Mouse (Mus musculus) neural tube, embryonic 13.5 days (tissue): ENCODE results near the gene Ovol1. TPM values are rescaled to one million over a fixed set of nuclear protein-coding genes. Genes with fewer than 3 reads are reported as not detected.

Source experiments
- ATAC-seq: fragments of 200-750 bp; cut with Nextera tagmentation; 2 replicates; pipeline ENCODE4 v1.8.0; 2017; ENCODE audit warnings: low read depth, mild to moderate bottlenecking, moderate TSS enrichment, moderate library complexity
- H3K27ac ChIP-seq: fragments of 300-500 bp; sonication (generic); replicated peaks from 2 replicates; pipeline ENCODE4 v1.5.1; 2015; ENCODE audit warnings: moderate library complexity, mild to moderate bottlenecking, inconsistent platforms
- H3K27me3 ChIP-seq: fragments of 300-500 bp; sonication (generic); 2 replicates; pipeline ENCODE4 v1.6.1; 2015; ENCODE audit warnings: mild to moderate bottlenecking, inconsistent platforms
- H3K36me3 ChIP-seq: fragments of 300-500 bp; sonication (generic); 2 replicates; pipeline ENCODE4 v1.6.1; 2015; ENCODE audit warnings: mild to moderate bottlenecking, inconsistent platforms
- H3K4me1 ChIP-seq: fragments of 300-500 bp; sonication (generic); replicated peaks from 2 replicates; pipeline ENCODE4 v1.6.1; 2015; ENCODE audit warnings: inconsistent platforms
- H3K4me2 ChIP-seq: fragments of 300-500 bp; sonication (generic); 2 replicates; pipeline ENCODE4 v1.6.1; 2015; ENCODE audit warnings: inconsistent platforms, mild to moderate bottlenecking, moderate library complexity
- H3K4me3 ChIP-seq: fragments of 300-500 bp; sonication (generic); 2 replicates; pipeline ENCODE4 v1.5.1; 2015; ENCODE audit warnings: mild to moderate bottlenecking, inconsistent platforms
- H3K9ac ChIP-seq: fragments of 300-500 bp; sonication (generic); 2 replicates; pipeline ENCODE4 v1.6.1; 2015; ENCODE audit warnings: moderate library complexity, mild to moderate bottlenecking, inconsistent platforms
- H3K9me3 ChIP-seq: fragments of 300-500 bp; sonication (generic); 2 replicates; pipeline ENCODE4 v1.6.1; 2016; ENCODE audit warnings: inconsistent platforms
- WGBS: fragments of 180-500 bp; shearing (Covaris S2); methylation state at CpG from one replicate; pipeline ENCODE4 v1.1.7; 2015; 5-methylcytosine and 5-hydroxymethylcytosine counted together
- polyA plus RNA-seq: library from polyadenylated mRNA; unstranded; fragments of >200 nt; fragmentation: Nextera tagmentation; extraction: Ambion mirVana; gene quantifications from 2 replicates; pipeline ENCODE4 v1.2.1, GENCODE M21; 2015

Gene Ovol1
- polyA plus RNA-seq, 1 experiment from 2014 or later: not detected

DNA sequence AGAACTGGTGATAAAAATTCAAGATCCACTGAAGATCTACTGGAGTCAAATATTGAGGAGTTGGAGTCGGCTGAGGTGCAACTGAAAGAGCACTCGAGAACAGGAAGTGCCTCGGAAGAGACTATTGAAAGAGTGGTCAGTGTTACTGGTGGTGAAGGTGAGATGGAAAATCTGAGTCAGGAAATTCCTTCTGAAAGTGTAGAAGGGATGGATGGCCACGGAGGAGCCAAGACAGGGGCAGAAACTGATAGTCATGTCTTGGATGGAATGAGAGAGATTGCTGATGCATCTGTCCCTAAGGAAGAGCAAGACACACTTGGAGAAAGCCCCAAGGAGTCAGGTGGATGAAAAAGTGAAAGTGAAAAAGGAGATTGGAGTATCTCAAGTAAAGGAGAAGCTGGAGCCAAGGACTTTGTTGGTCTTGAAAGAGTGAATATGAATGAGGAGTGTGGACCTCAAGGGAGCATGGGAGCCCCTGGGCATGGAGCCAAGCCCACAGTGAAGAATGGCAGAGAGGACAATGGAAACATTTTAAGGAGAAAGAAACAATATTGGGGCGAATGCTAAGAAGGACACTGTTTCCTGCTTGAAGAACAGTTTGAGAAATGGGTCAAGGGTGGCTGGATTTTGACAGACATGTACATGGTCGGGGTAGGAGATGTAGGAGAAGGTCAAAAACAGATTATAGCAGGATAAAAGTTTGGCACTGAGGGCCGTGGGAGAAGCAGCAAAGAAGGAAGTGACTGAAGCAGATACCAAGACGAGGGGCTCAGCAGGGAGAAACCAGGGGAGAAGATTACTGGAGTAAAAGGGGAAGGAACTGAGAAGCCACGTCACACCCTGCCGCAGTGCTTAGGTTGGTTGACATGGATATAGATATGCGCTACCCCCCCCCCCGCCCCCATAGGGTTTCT is 48.1 kb downstream of the Ovol1 start:
- H3K36me3 ChIP-seq: no peaks in the 10 kb centered on the region
- H3K9ac ChIP-seq: no peak overlapping the region
- WGBS: 81% methylated on average over 12 of the region's 12 CpGs
- no peak overlapping the region for H3K27ac ChIP-seq
- no peak overlapping the region for H3K4me3 ChIP-seq
- H3K9me3 ChIP-seq: no peaks in the 10 kb centered on the region
- H3K4me1 ChIP-seq: peaks cover 30% of the 10 kb centered on the region
- no peak for ATAC-seq
- no peak overlapping the region; the same call in 1 of the 2 replicates for H3K4me2 ChIP-seq
- no peaks in the 10 kb centered on the region for H3K27me3 ChIP-seq

DNA sequence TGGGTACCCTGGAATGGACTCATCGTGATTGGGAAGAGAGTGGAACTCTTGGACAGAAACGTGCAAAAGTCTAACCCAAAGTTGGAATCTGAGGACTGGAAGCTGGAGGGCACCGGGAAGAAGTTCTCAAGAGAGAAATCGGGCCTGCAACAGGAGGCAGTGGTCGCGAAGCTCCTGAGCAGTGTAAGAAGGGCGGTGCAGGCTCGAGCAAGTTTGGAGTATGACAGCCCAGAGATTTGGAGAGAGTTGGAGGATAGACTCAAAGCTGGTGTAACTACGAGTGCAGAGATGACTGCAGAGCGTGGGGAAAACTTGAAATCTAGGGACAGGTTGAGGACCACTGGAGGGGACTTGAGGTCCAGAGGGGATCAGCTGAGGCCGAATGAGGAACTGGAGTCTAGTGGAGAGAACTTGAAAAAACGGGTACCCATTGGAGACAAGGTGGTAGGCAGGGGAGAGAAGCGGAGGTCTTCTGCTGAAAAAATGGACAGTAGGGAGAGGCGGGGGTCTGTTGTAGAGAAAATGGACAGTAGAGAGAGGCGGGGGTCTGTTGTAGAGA is 49.3 kb downstream of the Ovol1 start:
- ATAC-seq: no peak
- H3K9ac ChIP-seq: peak overlapping the region; percentile 67
- H3K27ac ChIP-seq: no peak overlapping the region; the same call in 1 of the 2 replicates
- peak overlapping the region; percentile 82 for H3K4me2 ChIP-seq
- no peaks in the 10 kb centered on the region for H3K9me3 ChIP-seq
- H3K4me3 ChIP-seq: peak overlapping the region; percentile 55
- H3K36me3 ChIP-seq: no peaks in the 10 kb centered on the region
- 51% methylated on average over 15 of the region's 15 CpGs for WGBS
- no peaks in the 10 kb centered on the region for H3K27me3 ChIP-seq
- H3K4me1 ChIP-seq: peaks cover 34% of the 10 kb centered on the region

DNA sequence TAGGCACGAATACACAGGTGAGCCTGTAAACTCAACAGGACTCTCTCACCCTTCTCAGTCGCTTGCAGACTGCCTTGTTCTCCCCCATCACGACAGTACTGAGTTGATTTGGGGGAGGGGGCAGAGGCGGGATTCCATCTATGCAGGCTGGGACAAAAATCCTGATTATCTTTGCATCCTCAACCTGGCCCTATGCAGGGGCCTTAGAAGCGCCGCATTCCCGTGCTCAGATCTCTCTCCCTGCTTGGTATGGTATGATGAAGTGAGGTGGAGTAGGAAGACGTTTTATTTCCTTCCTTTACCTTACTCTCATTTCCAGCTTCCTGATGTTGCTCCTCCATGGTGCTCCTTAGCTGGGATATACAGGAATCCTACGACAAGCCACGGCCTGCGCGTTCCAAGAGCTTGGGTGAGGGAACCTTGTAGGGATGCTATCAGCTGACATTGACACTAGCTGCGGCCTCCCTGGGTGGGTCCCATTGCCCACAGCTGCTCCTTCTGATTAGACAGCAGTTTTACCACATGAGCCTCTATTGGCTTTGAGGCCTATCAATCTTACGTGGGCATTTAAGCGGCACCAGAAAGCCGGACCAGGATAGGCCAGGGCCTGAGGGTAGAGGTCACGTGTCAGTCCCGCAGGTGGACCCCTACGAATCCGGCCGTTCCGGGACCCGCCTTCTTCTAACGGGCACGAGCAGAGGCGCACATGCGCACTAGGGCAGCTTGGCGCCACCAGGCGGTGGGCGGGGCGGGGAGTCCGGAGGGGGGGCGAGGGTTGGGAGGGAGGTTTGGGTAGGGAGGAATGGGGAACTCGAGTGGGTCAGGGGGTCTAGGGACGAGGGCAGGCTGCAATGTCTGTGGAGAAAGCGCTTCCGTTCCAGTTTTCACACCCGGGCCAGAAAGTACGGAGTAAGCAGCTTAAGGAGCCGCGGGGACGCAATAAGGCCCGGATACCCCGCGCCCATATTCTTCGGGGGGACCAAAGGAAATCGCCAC is 50.1 kb downstream of the Ovol1 start, which contains the start of gene Snx32:
Gene Snx32 (minus strand): TSS at position 508 of the 996 bp plus-strand sequence.
- peak; percentile 99 for ATAC-seq

DNA sequence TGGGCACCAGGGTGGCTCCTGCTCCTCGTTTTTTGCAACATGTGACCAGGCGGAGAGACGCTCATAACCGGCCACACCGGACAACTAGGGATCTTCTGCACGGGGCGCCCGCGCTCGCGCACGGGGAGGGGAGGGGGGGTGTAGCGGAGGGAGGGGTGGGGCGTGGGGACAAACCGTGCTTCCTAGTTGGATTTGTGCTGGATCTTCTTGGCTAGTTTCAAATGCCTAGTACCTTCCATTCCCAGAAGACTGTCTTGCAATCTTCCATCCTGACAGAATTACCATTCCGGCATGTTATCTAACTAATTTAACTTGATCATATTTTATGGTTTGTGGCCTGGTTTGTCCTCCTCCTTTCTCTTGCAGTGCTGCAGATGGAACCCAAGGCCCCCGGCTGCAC is 56.8 kb downstream of the Ovol1 start, which contains the start of gene 1700020D05Rik:
Gene 1700020D05Rik (minus strand): TSS at position 101 of the 400 bp plus-strand sequence.
- Histone ChIP-seq H3K4me1 (peaks cover 8% of the 10 kb centered on the region), H3K9me3 (no peaks in the 10 kb centered on the region), H3K9ac (no peak within 1 kb of the TSS), H3K27me3 (no peaks in the 10 kb centered on the region), H3K4me2 (no peak within 1 kb of the TSS), H3K4me3 (no peak within 1 kb of the TSS), H3K36me3 (peaks cover 13% of the 10 kb centered on the region), H3K27ac (no peak within 1 kb of the TSS)
- WGBS: 59% methylated on average over 17 of the region's 17 CpGs
- ATAC-seq: no peak

More for the DNA sequence above, 50.1 kb downstream of the Ovol1 start, which contains the start of gene Snx32:
- H3K27ac ChIP-seq: peak within 1 kb of the TSS; percentile 86
- peak within 1 kb of the TSS; percentile 55 for H3K4me3 ChIP-seq
- WGBS: 3% methylated on average over 46 of the region's 47 CpGs
- no peaks in the 10 kb centered on the region for H3K36me3 ChIP-seq
- H3K9ac ChIP-seq: peak within 1 kb of the TSS; percentile 83
- peak within 1 kb of the TSS; percentile 82 for H3K4me2 ChIP-seq
- no peaks in the 10 kb centered on the region for H3K9me3 ChIP-seq
- H3K4me1 ChIP-seq: peaks cover 37% of the 10 kb centered on the region
- H3K27me3 ChIP-seq: no peaks in the 10 kb centered on the region

DNA sequence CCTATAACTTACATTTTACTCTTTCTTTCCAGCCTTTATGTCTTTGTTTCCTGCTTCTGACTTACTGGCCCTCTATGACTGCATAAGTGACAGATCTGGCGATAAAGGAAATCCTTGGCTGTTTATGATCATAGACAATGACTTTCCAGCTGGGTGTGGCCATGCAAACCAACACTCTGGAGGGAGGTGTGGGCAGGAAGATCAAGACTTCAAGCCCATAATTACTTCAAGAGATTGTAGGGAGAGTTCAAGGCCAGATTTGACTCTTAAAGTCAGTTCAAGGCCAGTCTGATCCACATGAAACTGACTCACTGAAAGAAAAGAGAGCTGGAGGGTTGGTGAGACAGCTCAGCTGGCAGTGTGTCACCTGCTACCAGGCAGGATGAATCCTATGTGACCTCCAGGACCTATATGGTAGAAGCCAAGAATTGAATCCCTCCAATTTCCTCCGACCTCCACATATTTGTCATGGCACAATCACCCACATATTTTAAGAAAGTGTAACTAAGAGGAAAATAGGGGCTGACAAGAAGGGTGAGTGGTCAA is 60.0 kb downstream of the Ovol1 start:
- H3K36me3 ChIP-seq: peaks cover 45% of the 10 kb centered on the region
- no peak overlapping the region for H3K9ac ChIP-seq
- no peak overlapping the region for H3K4me3 ChIP-seq
- no peak overlapping the region for H3K27ac ChIP-seq
- H3K4me1 ChIP-seq: no peaks in the 10 kb centered on the region
- WGBS: 89% methylated on average over 2 of the region's 2 CpGs
- ATAC-seq: no peak
- H3K4me2 ChIP-seq: no peak overlapping the region
- H3K27me3 ChIP-seq: no peaks in the 10 kb centered on the region
- no peaks in the 10 kb centered on the region for H3K9me3 ChIP-seq

Other genes starting within 250 kb of the Ovol1 start
- not detected in 2 replicates for gene Catsper1, start 224.9 kb downstream of the Ovol1 start, polyA plus RNA-seq
- gene Cst6, start 211.1 kb downstream of the Ovol1 start, polyA plus RNA-seq: 8.9 and 9.7 TPM in 2 replicates
- 51.1 and 55.2 TPM in 2 replicates for gene Eif1ad, start 193.9 kb downstream of the Ovol1 start, polyA plus RNA-seq
- gene Banf1, start 193.5 kb downstream of the Ovol1 start, polyA plus RNA-seq: 311 and 317 TPM in 2 replicates
- gene Sart1, start 171.9 kb downstream of the Ovol1 start, polyA plus RNA-seq: 72.2 and 74.8 TPM in 2 replicates
- gene Tsga10ip, start 158.1 kb downstream of the Ovol1 start, polyA plus RNA-seq: 0.20 TPM in 1 of 2 replicates, not detected in the other
- 318 and 326 TPM in 2 replicates for gene Drap1, start 135.7 kb downstream of the Ovol1 start, polyA plus RNA-seq
- gene AI837181, start 135.5 kb downstream of the Ovol1 start, polyA plus RNA-seq: 69.5 and 75.5 TPM in 2 replicates
- 0.59 TPM in 1 of 2 replicates, not detected in the other for gene Fosl1, start 113.1 kb downstream of the Ovol1 start, polyA plus RNA-seq
- gene Ccdc85b, start 102.8 kb downstream of the Ovol1 start, polyA plus RNA-seq: 10.7 and 11.1 TPM in 2 replicates
- 163 and 164 TPM in 2 replicates for gene Fibp, start 100.0 kb downstream of the Ovol1 start, polyA plus RNA-seq
- gene Ctsw, start 92.1 kb downstream of the Ovol1 start, polyA plus RNA-seq: 3.2 and 5.6 TPM in 2 replicates
- 56.9 and 60.8 TPM in 2 replicates for gene Efemp2, start 86.7 kb downstream of the Ovol1 start, polyA plus RNA-seq
- gene Mus81, start 72.2 kb downstream of the Ovol1 start, polyA plus RNA-seq: 40.4 and 43.2 TPM in 2 replicates
- gene Cfl1, start 70.2 kb downstream of the Ovol1 start, polyA plus RNA-seq: 3,494 and 3,643 TPM in 2 replicates
- not detected in 2 replicates for gene 1700020D05Rik, start 56.9 kb downstream of the Ovol1 start, polyA plus RNA-seq
- 69.9 and 74.3 TPM in 2 replicates for gene Snx32, start 50.1 kb downstream of the Ovol1 start, polyA plus RNA-seq
- 2.9 and 3.5 TPM in 2 replicates for gene Ap5b1, start 7.4 kb upstream of the Ovol1 start, polyA plus RNA-seq
- gene Rnaseh2c, start 41.2 kb upstream of the Ovol1 start, polyA plus RNA-seq: 79.2 and 87.8 TPM in 2 replicates
- gene Kat5, start 49.6 kb upstream of the Ovol1 start, polyA plus RNA-seq: 72.3 and 77.2 TPM in 2 replicates
- 33.8 and 36.5 TPM in 2 replicates for gene Rela, start 76.8 kb upstream of the Ovol1 start, polyA plus RNA-seq
- 19.1 and 19.8 TPM in 2 replicates for gene Sipa1, start 103.1 kb upstream of the Ovol1 start, polyA plus RNA-seq
- gene Map3k11, start 128.1 kb upstream of the Ovol1 start, polyA plus RNA-seq: 17.4 and 18.0 TPM in 2 replicates
- 23.0 TPM in 2 replicates for gene Pcnx3, start 128.3 kb upstream of the Ovol1 start, polyA plus RNA-seq
- gene Kcnk7, start 143.7 kb upstream of the Ovol1 start, polyA plus RNA-seq: not detected in 2 replicates
- 8.3 and 9.6 TPM in 2 replicates for gene Ehbp1l1, start 165.7 kb upstream of the Ovol1 start, polyA plus RNA-seq
- gene Fam89b, start 169.0 kb upstream of the Ovol1 start, polyA plus RNA-seq: 186 and 194 TPM in 2 replicates
- gene Ltbp3, start 180.3 kb upstream of the Ovol1 start, polyA plus RNA-seq: 16.0 and 17.0 TPM in 2 replicates
- gene Scyl1, start 210.8 kb upstream of the Ovol1 start, polyA plus RNA-seq: 66.7 and 69.8 TPM in 2 replicates